Mouse (Mus musculus) splenic B cell, adult 2 months (primary cell): ENCODE results near the gene Lysmd4.

Experiments
- DNase-seq: peaks from one replicate; pipeline ENCODE4 v3.0.0-alpha.2; 2011; ENCODE audit warnings: low read depth, low spot score
- H3K27me3 ChIP-seq: 2 replicates; pipeline ENCODE4 v1.6.1; 2012; ENCODE audit warnings: mild to moderate bottlenecking, low read length, moderate library complexity, mixed read lengths; ENCODE audit not compliant: control insufficient read depth, poor library complexity, insufficient read depth, severe bottlenecking
- H3K36me3 ChIP-seq: 2 replicates; pipeline ENCODE4 v1.6.1; 2012; ENCODE audit warnings: mild to moderate bottlenecking, low read length, moderate library complexity, mixed read lengths; ENCODE audit not compliant: control insufficient read depth, poor library complexity, insufficient read depth, severe bottlenecking

Gene Lysmd4

GRCm38 (mm10) chr7:67222220-67222862 is at the start of gene Lysmd4:
Lysmd4 (plus strand) TSS chr7:67222544.
- peaks cover 5% of the 10 kb centered on the region; the same call in 1 of the 2 replicates for H3K36me3 ChIP-seq
- peak; percentile 94 for DNase-seq
- H3K27me3 ChIP-seq: no peaks in the 10 kb centered on the region

- Histone ChIP-seq H3K27me3 (no peaks in the 10 kb centered on the region), H3K36me3 (no peaks in the 10 kb centered on the region)
- DNase-seq: no peak
Observed at GRCm38 (mm10) chr7:67173522-67174195, 48.7 kb upstream of the Lysmd4 start.

GRCm38 (mm10) chr7:67183786-67184185 is 38.6 kb upstream of the Lysmd4 start:
- no peaks in the 10 kb centered on the region for H3K36me3 ChIP-seq
- DNase-seq: no peak
- H3K27me3 ChIP-seq: no peaks in the 10 kb centered on the region

DNA sequence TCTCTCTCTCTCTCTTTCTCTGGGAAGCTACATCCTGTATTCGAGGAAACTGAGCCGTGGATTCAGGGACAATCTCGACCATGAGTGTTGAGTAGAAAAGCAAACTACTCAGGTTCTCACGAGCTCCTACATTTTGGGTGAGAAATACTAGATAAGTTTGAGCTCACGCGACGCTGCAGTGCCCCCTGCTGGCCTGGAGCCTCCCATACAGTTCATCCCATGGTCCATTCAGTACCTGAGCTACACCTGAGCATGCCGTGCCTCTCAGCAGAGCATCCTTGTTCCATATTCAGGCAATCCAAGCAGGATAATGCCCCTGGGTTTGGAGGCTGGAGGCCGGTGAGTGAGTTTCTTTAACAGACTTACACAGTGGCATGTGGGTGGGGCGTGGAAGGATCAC is 22.9 kb upstream of the Lysmd4 start:
- Histone ChIP-seq H3K27me3 (no peaks in the 10 kb centered on the region), H3K36me3 (no peaks in the 10 kb centered on the region)
- peak; percentile 54 for DNase-seq

- H3K36me3 ChIP-seq: no peaks in the 10 kb centered on the region
- no peaks in the 10 kb centered on the region for H3K27me3 ChIP-seq
- no peak for DNase-seq
Observed at GRCm38 (mm10) chr7:67203625-67204024, 18.7 kb upstream of the Lysmd4 start.

- DNase-seq: no peak
- no peaks in the 10 kb centered on the region for H3K27me3 ChIP-seq
- H3K36me3 ChIP-seq: no peaks in the 10 kb centered on the region
Observed at GRCm38 (mm10) chr7:67205734-67206425, 16.5 kb upstream of the Lysmd4 start.

DNA sequence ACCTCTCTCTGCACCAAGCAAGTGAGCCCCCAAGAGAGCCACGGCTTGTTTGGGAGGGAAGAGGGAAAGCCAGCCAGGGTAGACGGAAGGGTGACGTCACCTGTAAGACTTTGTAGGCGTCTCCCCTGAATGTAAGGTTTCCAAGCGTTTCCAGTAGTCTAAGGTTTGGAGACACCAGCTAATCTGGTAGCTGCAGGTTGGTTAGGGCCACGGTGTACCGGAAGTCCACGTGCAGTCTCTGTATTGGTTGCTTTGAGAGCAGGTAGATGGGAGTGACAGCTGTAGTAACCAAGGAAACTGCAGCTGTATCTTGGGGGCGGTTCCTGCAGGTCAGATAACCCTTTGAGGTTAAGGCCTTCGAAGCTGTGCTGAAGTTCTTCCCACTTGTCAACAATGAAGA is 15.8 kb upstream of the Lysmd4 start:
- DNase-seq: no peak
- Histone ChIP-seq H3K36me3 (no peaks in the 10 kb centered on the region), H3K27me3 (no peaks in the 10 kb centered on the region)

GRCm38 (mm10) chr7:67207701-67208100 is 14.6 kb upstream of the Lysmd4 start:
- Histone ChIP-seq H3K27me3 (no peaks in the 10 kb centered on the region), H3K36me3 (no peaks in the 10 kb centered on the region)
- DNase-seq: no peak

DNA sequence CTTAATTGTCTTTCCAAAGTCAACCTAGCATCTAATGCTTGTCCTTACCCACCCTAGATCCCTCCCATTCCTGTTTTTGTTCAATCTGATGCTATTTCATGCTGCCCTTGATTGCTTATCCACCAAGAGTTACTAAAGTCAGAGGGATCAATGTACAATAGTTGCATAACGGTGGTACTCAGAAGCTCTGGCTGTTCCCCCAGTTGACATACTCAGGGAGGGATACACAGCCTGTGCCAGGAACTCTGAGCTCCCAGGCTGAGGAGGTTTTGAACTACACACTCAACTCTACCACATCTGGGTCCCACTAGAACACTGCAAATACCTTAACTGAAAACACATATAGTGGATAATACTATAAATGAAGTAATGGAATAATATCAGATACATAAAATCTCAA is 14.0 kb upstream of the Lysmd4 start:
- H3K36me3 ChIP-seq: no peaks in the 10 kb centered on the region
- H3K27me3 ChIP-seq: no peaks in the 10 kb centered on the region
- no peak for DNase-seq

GRCm38 (mm10) chr7:67210004-67210833 is 12.1 kb upstream of the Lysmd4 start:
- Histone ChIP-seq H3K27me3 (no peaks in the 10 kb centered on the region), H3K36me3 (no peaks in the 10 kb centered on the region)
- no peak for DNase-seq

- DNase-seq: no peak
- Histone ChIP-seq H3K27me3 (no peaks in the 10 kb centered on the region), H3K36me3 (no peaks in the 10 kb centered on the region)
Observed at GRCm38 (mm10) chr7:67211341-67211740, 11.0 kb upstream of the Lysmd4 start.

GRCm38 (mm10) chr7:67211971-67212370 is 10.4 kb upstream of the Lysmd4 start:
- Histone ChIP-seq H3K36me3 (no peaks in the 10 kb centered on the region), H3K27me3 (no peaks in the 10 kb centered on the region)
- no peak for DNase-seq

DNA sequence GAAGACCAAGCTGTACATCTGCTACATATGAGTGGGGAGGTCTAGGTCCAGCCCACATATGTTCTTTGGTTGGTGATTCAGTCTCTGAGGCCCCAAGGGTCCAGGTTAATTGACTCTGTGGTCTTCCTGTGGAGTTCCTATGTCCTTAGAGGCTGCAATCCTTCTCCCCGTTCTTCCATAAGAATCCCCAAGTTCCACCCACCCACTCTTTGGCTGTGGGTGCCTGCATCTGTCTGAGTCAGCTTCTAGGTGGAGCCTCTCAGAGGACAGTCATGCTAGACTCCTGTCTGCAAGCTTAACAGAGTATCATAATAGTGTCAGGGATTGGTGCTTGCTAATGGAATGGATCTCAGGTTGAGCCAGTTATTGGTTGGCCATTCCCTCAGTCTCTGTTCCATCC is 8.8 kb upstream of the Lysmd4 start:
- Histone ChIP-seq H3K36me3 (no peaks in the 10 kb centered on the region), H3K27me3 (no peaks in the 10 kb centered on the region)
- no peak for DNase-seq

DNA sequence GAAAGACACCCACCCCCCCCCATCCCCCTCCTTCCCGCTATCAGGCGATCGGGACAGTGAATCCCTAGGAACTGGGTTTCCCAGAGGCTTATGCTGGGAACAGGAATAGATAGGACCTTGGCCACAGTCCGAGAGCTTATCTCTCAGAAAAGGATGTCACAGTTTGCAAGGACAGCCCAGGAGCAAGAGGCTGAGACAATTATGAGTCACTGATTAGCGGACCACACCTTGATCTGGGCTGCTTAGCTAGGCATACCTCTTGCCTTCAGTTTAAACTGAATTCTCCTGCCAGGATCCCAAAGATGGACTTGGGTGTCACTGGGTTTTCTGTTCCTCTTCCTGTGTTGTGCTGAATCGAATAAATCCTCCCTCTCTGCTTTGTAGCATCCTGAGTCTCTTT is 6.0 kb upstream of the Lysmd4 start:
- no peak for DNase-seq

DNA sequence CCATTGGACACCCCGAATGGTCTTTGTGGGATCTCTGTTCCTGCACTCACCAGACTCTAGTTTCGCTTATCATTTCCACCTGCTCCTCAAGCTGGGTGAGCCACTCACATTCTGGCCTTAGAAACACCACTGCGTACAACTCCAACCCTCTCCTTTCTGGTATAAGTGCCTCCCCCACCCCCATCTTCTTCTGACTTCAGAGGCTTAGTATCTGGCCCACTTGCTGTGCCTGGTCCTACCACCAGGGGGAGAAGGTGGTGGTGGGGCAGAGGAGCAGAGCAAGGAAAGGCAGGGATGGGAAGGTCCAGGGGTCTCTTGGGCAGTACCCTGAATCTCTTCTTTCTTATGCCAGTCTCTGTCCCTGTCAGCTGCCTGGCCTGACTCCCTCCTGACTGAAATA is 5.3 kb upstream of the Lysmd4 start:
- Histone ChIP-seq H3K36me3 (no peaks in the 10 kb centered on the region), H3K27me3 (no peaks in the 10 kb centered on the region)
- DNase-seq: peak; percentile 79

More for the DNA sequence above, 6.0 kb upstream of the Lysmd4 start:
- H3K36me3 ChIP-seq: no peaks in the 10 kb centered on the region
- no peaks in the 10 kb centered on the region for H3K27me3 ChIP-seq
